Mouse (Mus musculus) megakaryocyte, embryonic 14.5 days (primary cell): ENCODE measurements around the gene Gmcl1.

ENCODE experiments used
- FLI1 ChIP-seq: IDR thresholded peaks from 2 replicates; pipeline ENCODE4 v1.6.1; 2012; ENCODE audit warnings: low read length, inconsistent platforms, mixed read lengths
- GATA1 ChIP-seq: IDR thresholded peaks from 3 replicates; pipeline ENCODE4 v1.6.1; 2012; ENCODE audit warnings: mixed read lengths, low read length, inconsistent platforms, borderline replicate concordance

DNA sequence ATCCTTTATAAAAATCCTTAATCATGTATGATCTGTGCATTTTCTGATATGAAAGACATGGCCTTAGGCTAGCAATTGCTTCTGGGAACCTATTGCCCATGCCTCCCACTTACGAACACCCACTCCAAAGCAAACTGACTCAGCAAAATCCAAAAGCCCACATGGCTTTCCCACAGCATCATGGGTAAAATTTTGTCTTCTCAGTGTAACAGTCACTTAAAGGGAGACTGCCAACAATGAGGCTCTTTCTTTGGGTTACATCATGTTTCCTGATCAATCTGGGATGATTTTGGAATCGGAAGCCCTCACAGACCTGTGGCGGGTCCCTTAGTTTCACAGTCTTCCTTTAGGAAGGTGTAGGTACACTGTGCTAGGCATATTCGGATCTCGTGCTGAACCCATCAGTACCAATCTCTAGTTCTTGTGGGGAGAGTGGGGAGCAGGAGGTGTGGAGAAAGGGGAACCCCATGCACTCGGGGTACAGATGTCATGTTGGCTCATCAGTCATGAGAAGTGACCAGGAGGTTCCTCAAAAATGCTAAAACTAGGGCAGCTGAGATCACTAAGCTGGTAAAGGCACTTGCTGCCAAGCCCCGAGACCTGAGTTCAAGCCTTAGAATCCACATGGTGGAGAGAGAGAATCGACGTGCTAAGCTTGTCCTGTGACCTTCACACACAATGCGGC lies 45.9 kb upstream of the Gmcl1 start:
- TF ChIP-seq GATA1 (no peak), FLI1 (no peak)
